Mouse (Mus musculus): ENCODE data around the gene Gm14496. TPM values are rescaled to one million over a fixed set of nuclear protein-coding genes. Genes with fewer than 3 reads are reported as not detected.
"Not testable (repeated sequence)": the region's sequence is repeated elsewhere in the genome, so short reads cannot be mapped to it uniquely, and the experiment has no call there.

The Gm14496 gene
- not detected in 2 replicates for polyA plus RNA-seq (2016; fragmentation: Nextera tagmentation; extraction: Ambion mirVana)

GRCm38 (mm10) chr2:181990829-181991228 lies at the start of gene Gm14496:
Gene Gm14496 (plus strand): TSS chr2:181991129.
- Histone ChIP-seq H3K27me3 (no peaks in the 10 kb centered on the region), H3K4me3 (replicated peaks) (no peak within 1 kb of the TSS), H3K36me3 (no peaks in the 10 kb centered on the region), H3K4me2 (no peak within 1 kb of the TSS), H3K4me1 (replicated peaks) (no peaks in the 10 kb centered on the region), H3K9ac (replicated peaks) (no peak within 1 kb of the TSS), H3K27ac (no peak within 1 kb of the TSS), H3K9me3 (no peaks in the 10 kb centered on the region)
- WGBS = 68% methylated on average over 3 of the region's 3 CpGs
- ATAC-seq (ENCODE audit: insufficient number of reproducible peaks, insufficient read depth, low FRiP score, low TSS enrichment, low read depth) = no peak

DNA sequence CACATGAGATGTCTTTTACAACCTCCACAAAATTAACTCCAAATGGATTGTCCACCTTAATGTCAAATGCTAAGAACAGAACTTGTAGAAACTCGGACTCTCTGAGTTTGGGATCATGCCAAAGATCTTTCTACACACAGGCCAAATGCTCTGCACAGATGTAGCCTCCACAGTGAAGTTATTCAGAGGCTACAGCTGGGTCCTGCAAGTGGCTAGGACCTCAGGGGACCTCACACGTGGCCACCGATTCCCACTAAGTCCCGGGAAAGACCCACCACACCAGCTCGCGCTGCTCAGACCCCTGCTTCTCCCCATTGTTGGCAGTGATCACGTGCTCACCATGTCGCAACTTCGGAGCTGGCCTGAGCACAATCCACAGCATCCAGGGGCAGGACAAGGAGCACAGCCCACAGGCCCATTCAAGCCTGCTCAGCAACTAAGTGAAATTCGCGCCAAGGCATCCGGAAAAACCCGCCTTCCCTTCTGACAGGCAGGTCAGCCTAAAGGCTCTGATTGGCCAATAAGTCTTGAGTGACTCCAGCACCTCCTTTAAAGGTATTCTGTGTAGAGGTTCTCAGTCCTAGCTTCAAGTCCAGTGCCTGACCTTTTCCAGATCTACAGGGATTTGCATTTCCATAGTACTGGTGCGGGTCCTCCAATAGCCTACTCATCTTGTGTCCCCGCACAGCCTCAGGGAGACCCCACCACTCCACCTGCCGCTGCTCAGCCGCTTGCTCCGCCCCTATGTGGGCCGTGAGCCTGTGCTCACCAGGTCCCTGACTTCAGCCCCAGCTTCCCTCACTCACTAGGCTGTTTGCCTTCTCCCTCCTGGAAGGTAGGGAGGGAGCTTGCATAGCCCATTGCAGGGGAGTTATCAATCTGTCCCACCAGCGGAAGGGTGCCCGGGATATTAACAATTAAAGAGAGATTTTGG lies 37.9 kb upstream of the Gm14496 start:
- 21% methylated on average over 21 of the region's 21 CpGs for WGBS
- H3K27ac ChIP-seq; H3K27me3 ChIP-seq; ATAC-seq (ENCODE audit: insufficient number of reproducible peaks, insufficient read depth, low FRiP score, low TSS enrichment, low read depth); H3K9ac ChIP-seq (replicated peaks); H3K36me3 ChIP-seq; H3K4me1 ChIP-seq (replicated peaks); H3K9me3 ChIP-seq: not testable (repeated sequence)
- Histone ChIP-seq H3K4me2 (peak overlapping the region; percentile 45), H3K4me3 (replicated peaks) (peak overlapping the region; percentile 15; the same call in 1 of the 2 replicates)

- Histone ChIP-seq H3K9ac (replicated peaks) (no peak overlapping the region), H3K36me3 (no peaks in the 10 kb centered on the region), H3K27ac (no peak overlapping the region), H3K9me3 (no peaks in the 10 kb centered on the region), H3K4me1 (replicated peaks) (no peaks in the 10 kb centered on the region), H3K4me3 (replicated peaks) (no peak overlapping the region), H3K4me2 (no peak overlapping the region), H3K27me3 (no peaks in the 10 kb centered on the region)
- ATAC-seq (ENCODE audit: insufficient number of reproducible peaks, insufficient read depth, low FRiP score, low TSS enrichment, low read depth) = no peak
- 77% methylated on average over 7 of the region's 7 CpGs for WGBS
These were observed 22.5 kb upstream of the Gm14496 start for GRCm38 (mm10) chr2:181968395-181968794.

DNA sequence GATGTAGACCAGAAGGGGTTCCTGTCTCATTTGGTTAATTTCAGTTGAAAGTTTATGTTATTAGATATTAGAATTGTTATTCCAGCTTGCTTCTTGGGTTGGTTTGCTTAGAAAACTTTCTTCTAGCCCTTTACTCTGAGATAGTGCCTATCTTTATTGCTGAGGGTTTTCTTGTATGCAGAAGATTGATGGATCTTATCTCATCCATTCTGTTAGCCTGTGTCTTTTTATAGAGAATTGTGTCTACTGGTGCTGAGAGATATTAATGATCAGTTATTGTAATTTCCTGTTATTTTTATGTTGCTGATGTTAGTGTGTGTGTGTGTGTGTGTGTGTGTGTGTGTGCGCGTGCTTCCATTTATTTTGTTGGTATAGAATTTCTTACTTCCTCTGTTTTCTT lies 21.7 kb upstream of the Gm14496 start:
- 91% methylated on average over 2 of the region's 2 CpGs for WGBS
- Histone ChIP-seq H3K36me3 (no peaks in the 10 kb centered on the region), H3K9me3 (no peaks in the 10 kb centered on the region), H3K4me1 (replicated peaks) (no peaks in the 10 kb centered on the region), H3K4me3 (replicated peaks) (no peak overlapping the region), H3K9ac (replicated peaks) (no peak overlapping the region), H3K4me2 (no peak overlapping the region), H3K27me3 (no peaks in the 10 kb centered on the region), H3K27ac (no peak overlapping the region)
- ATAC-seq (ENCODE audit: insufficient number of reproducible peaks, insufficient read depth, low FRiP score, low TSS enrichment, low read depth) = no peak

GRCm38 (mm10) chr2:181981969-181982368 lies 9.0 kb upstream of the Gm14496 start:
- not testable (repeated sequence) for H3K9ac ChIP-seq (replicated peaks); H3K4me3 ChIP-seq (replicated peaks); H3K36me3 ChIP-seq; ATAC-seq (ENCODE audit: insufficient number of reproducible peaks, insufficient read depth, low FRiP score, low TSS enrichment, low read depth); H3K27me3 ChIP-seq; H3K4me1 ChIP-seq (replicated peaks); H3K9me3 ChIP-seq; H3K4me2 ChIP-seq; H3K27ac ChIP-seq
- 75% methylated on average over 7 of the region's 7 CpGs for WGBS

Other genes starting within 250 kb of the Gm14496 start
- gene Myt1, start 227.8 kb upstream of the Gm14496 start, polyA plus RNA-seq (2016; fragmentation: Nextera tagmentation; extraction: Ambion mirVana) = 0.15 and 0.53 TPM in 2 replicates
- gene Pcmtd2, start 153.3 kb upstream of the Gm14496 start, polyA plus RNA-seq (2016; fragmentation: Nextera tagmentation; extraction: Ambion mirVana) = 41.2 and 44.3 TPM in 2 replicates
- 91.4 and 97.7 TPM in 2 replicates for gene Polr3k, start 126.8 kb upstream of the Gm14496 start, polyA plus RNA-seq (2016; fragmentation: Nextera tagmentation; extraction: Ambion mirVana)

Data from limb, embryonic 12.5 days (tissue).